Mouse (Mus musculus): ENCODE data around the gene Emilin3. TPM values are rescaled to one million over a fixed set of nuclear protein-coding genes. Genes with fewer than 3 reads are reported as not detected.

Gene Emilin3
- polyA plus RNA-seq, 1 experiment = 0.70 TPM

DNA sequence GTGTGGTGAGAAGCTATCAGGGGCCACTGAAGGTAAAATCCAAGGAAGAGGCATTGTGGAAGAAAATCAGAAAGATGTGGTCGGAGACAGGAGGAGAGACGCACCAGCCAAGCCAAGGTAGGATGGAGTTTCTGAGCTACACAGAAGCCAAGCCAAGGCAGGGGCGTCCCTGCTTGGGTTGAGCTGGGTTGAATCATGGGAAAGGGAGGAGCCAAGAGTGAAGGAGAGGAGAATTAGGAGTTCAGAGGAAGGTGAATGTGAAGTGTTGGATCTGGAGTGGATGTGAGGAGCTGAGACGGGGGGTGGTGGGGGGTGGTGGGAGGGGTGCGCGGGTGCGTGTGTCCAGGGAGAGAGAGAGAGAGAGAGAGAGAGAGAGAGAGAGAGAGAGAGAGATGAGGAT, 9.2 kb upstream of the Emilin3 start:
- Histone ChIP-seq H3K9me3 (replicated peaks; ENCODE audit: control insufficient read depth, insufficient read depth, low read length, poor library complexity, severe bottlenecking) (no peaks in the 10 kb centered on the region), H3K36me3 (ENCODE audit: control insufficient read depth, insufficient read depth, low read length, poor library complexity, severe bottlenecking) (no peaks in the 10 kb centered on the region), H3K4me1 (ENCODE audit: control insufficient read depth, insufficient read depth, low read length) (no peaks in the 10 kb centered on the region), H3K4me3 (ENCODE audit: low read depth, low read length) (no peak overlapping the region), H3K27ac (ENCODE audit: insufficient read depth, low read length) (no peak overlapping the region), H3K27me3 (ENCODE audit: control insufficient read depth, insufficient read depth, low read length, poor library complexity, severe bottlenecking) (no peaks in the 10 kb centered on the region; the same call in none of the 2 replicates), H3K9ac (ENCODE audit: low read depth, poor library complexity, severe bottlenecking) (no peak overlapping the region)
- TF ChIP-seq EP300 (IDR thresholded peaks at IDR 0.05; ENCODE audit: insufficient read depth, low read depth, low read length) (no peak), CTCF (IDR thresholded peaks at IDR 0.05; ENCODE audit: low read depth, low read length) (no peak), POLR2A (IDR thresholded peaks at IDR 0.05; ENCODE audit: insufficient read depth, low read length) (no peak)

DNA sequence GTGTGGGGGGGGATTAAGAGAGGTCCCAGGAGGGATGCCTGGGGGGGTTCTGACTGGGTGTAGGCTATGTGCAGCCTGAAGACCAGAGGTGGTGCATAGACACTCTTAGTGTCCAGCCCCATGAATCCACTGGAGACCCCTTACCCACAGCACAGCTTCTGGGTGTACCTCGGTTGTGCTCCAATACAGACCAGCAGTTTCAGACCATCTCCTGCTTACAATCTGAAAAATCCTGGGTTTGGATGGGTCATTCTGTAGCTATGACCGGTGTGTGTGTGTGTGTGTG, 6.7 kb upstream of the Emilin3 start:
- TF ChIP-seq EP300 (IDR thresholded peaks at IDR 0.05; ENCODE audit: insufficient read depth, low read depth, low read length) = no peak
- TF ChIP-seq CTCF (IDR thresholded peaks at IDR 0.05; ENCODE audit: low read depth, low read length) = no peak
- no peak for TF ChIP-seq POLR2A (IDR thresholded peaks at IDR 0.05; ENCODE audit: insufficient read depth, low read length)
- Histone ChIP-seq H3K9me3 (replicated peaks; ENCODE audit: control insufficient read depth, insufficient read depth, low read length, poor library complexity, severe bottlenecking) (no peaks in the 10 kb centered on the region), H3K27ac (ENCODE audit: insufficient read depth, low read length) (no peak overlapping the region), H3K27me3 (ENCODE audit: control insufficient read depth, insufficient read depth, low read length, poor library complexity, severe bottlenecking) (no peaks in the 10 kb centered on the region; the same call in 1 of the 2 replicates), H3K4me1 (ENCODE audit: control insufficient read depth, insufficient read depth, low read length) (no peaks in the 10 kb centered on the region), H3K4me3 (ENCODE audit: low read depth, low read length) (no peak overlapping the region), H3K36me3 (ENCODE audit: control insufficient read depth, insufficient read depth, low read length, poor library complexity, severe bottlenecking) (no peaks in the 10 kb centered on the region), H3K9ac (ENCODE audit: low read depth, poor library complexity, severe bottlenecking) (no peak overlapping the region)

- no peak overlapping the region for H3K27ac ChIP-seq (ENCODE audit: insufficient read depth, low read length)
- no peaks in the 10 kb centered on the region for H3K36me3 ChIP-seq (ENCODE audit: control insufficient read depth, insufficient read depth, low read length, poor library complexity, severe bottlenecking)
- TF ChIP-seq CTCF (IDR thresholded peaks at IDR 0.05; ENCODE audit: low read depth, low read length) = no peak
- TF ChIP-seq POLR2A (IDR thresholded peaks at IDR 0.05; ENCODE audit: insufficient read depth, low read length) = no peak
- TF ChIP-seq EP300 (IDR thresholded peaks at IDR 0.05; ENCODE audit: insufficient read depth, low read depth, low read length) = no peak
- H3K9me3 ChIP-seq (replicated peaks; ENCODE audit: control insufficient read depth, insufficient read depth, low read length, poor library complexity, severe bottlenecking) = no peaks in the 10 kb centered on the region
- no peaks in the 10 kb centered on the region for H3K4me1 ChIP-seq (ENCODE audit: control insufficient read depth, insufficient read depth, low read length)
- H3K27me3 ChIP-seq (ENCODE audit: control insufficient read depth, insufficient read depth, low read length, poor library complexity, severe bottlenecking) = no peaks in the 10 kb centered on the region; the same call in 1 of the 2 replicates
- no peak overlapping the region for H3K9ac ChIP-seq (ENCODE audit: low read depth, poor library complexity, severe bottlenecking)
- H3K4me3 ChIP-seq (ENCODE audit: low read depth, low read length) = no peak overlapping the region
Observed at GRCm38 (mm10) chr2:160918154-160918929, 6.2 kb upstream of the Emilin3 start.

GRCm38 (mm10) chr2:160917313-160917712, 5.2 kb upstream of the Emilin3 start:
- H3K27ac ChIP-seq (ENCODE audit: insufficient read depth, low read length) = no peak overlapping the region
- H3K27me3 ChIP-seq (ENCODE audit: control insufficient read depth, insufficient read depth, low read length, poor library complexity, severe bottlenecking) = peaks cover 2% of the 10 kb centered on the region; the same call in 1 of the 2 replicates
- no peak overlapping the region for H3K9ac ChIP-seq (ENCODE audit: low read depth, poor library complexity, severe bottlenecking)
- no peak overlapping the region for H3K4me3 ChIP-seq (ENCODE audit: low read depth, low read length)
- TF ChIP-seq CTCF (IDR thresholded peaks at IDR 0.05; ENCODE audit: low read depth, low read length) (no peak), POLR2A (IDR thresholded peaks at IDR 0.05; ENCODE audit: insufficient read depth, low read length) (no peak), EP300 (IDR thresholded peaks at IDR 0.05; ENCODE audit: insufficient read depth, low read depth, low read length) (no peak)
- H3K36me3 ChIP-seq (ENCODE audit: control insufficient read depth, insufficient read depth, low read length, poor library complexity, severe bottlenecking) = no peaks in the 10 kb centered on the region
- H3K9me3 ChIP-seq (replicated peaks; ENCODE audit: control insufficient read depth, insufficient read depth, low read length, poor library complexity, severe bottlenecking) = no peaks in the 10 kb centered on the region
- H3K4me1 ChIP-seq (ENCODE audit: control insufficient read depth, insufficient read depth, low read length) = no peaks in the 10 kb centered on the region

GRCm38 (mm10) chr2:160916714-160917113, 4.6 kb upstream of the Emilin3 start:
- H3K4me1 ChIP-seq (ENCODE audit: control insufficient read depth, insufficient read depth, low read length) = no peaks in the 10 kb centered on the region
- H3K9me3 ChIP-seq (replicated peaks; ENCODE audit: control insufficient read depth, insufficient read depth, low read length, poor library complexity, severe bottlenecking) = no peaks in the 10 kb centered on the region
- no peak overlapping the region for H3K4me3 ChIP-seq (ENCODE audit: low read depth, low read length)
- TF ChIP-seq POLR2A (IDR thresholded peaks at IDR 0.05; ENCODE audit: insufficient read depth, low read length) = no peak
- no peak for TF ChIP-seq EP300 (IDR thresholded peaks at IDR 0.05; ENCODE audit: insufficient read depth, low read depth, low read length)
- no peak for TF ChIP-seq CTCF (IDR thresholded peaks at IDR 0.05; ENCODE audit: low read depth, low read length)
- H3K27ac ChIP-seq (ENCODE audit: insufficient read depth, low read length) = no peak overlapping the region
- H3K27me3 ChIP-seq (ENCODE audit: control insufficient read depth, insufficient read depth, low read length, poor library complexity, severe bottlenecking) = peaks cover 8% of the 10 kb centered on the region
- H3K36me3 ChIP-seq (ENCODE audit: control insufficient read depth, insufficient read depth, low read length, poor library complexity, severe bottlenecking) = no peaks in the 10 kb centered on the region
- no peak overlapping the region for H3K9ac ChIP-seq (ENCODE audit: low read depth, poor library complexity, severe bottlenecking)

GRCm38 (mm10) chr2:160915821-160916610, 3.9 kb upstream of the Emilin3 start:
- Histone ChIP-seq H3K9me3 (replicated peaks; ENCODE audit: control insufficient read depth, insufficient read depth, low read length, poor library complexity, severe bottlenecking) (no peaks in the 10 kb centered on the region), H3K27me3 (ENCODE audit: control insufficient read depth, insufficient read depth, low read length, poor library complexity, severe bottlenecking) (peaks cover 10% of the 10 kb centered on the region), H3K36me3 (ENCODE audit: control insufficient read depth, insufficient read depth, low read length, poor library complexity, severe bottlenecking) (no peaks in the 10 kb centered on the region), H3K9ac (ENCODE audit: low read depth, poor library complexity, severe bottlenecking) (no peak overlapping the region), H3K4me1 (ENCODE audit: control insufficient read depth, insufficient read depth, low read length) (no peaks in the 10 kb centered on the region), H3K27ac (ENCODE audit: insufficient read depth, low read length) (no peak overlapping the region), H3K4me3 (ENCODE audit: low read depth, low read length) (no peak overlapping the region)
- TF ChIP-seq CTCF (IDR thresholded peaks at IDR 0.05; ENCODE audit: low read depth, low read length) = no peak
- no peak for TF ChIP-seq POLR2A (IDR thresholded peaks at IDR 0.05; ENCODE audit: insufficient read depth, low read length)
- TF ChIP-seq EP300 (IDR thresholded peaks at IDR 0.05; ENCODE audit: insufficient read depth, low read depth, low read length) = no peak

Measured in ES-Bruce4 (cell line).